Mouse (Mus musculus) cerebellum, adult 2 months (tissue): ENCODE measurements around the gene Susd3.

Source experiments
- CTCF ChIP-seq: fragments of 200-500 bp; IDR thresholded peaks from 2 replicates; pipeline ENCODE4 v1.5.1; 2011; ENCODE audit warnings: low read depth, mild to moderate bottlenecking, control low read depth, low read length, moderate library complexity, borderline replicate concordance; ENCODE audit not compliant: insufficient read depth
- POLR2A ChIP-seq: fragments of 200-500 bp; IDR thresholded peaks from 2 replicates; pipeline ENCODE4 v1.6.1; 2011; ENCODE audit warnings: low read length, control low read depth, borderline replicate concordance; ENCODE audit not compliant: insufficient read depth

DNA sequence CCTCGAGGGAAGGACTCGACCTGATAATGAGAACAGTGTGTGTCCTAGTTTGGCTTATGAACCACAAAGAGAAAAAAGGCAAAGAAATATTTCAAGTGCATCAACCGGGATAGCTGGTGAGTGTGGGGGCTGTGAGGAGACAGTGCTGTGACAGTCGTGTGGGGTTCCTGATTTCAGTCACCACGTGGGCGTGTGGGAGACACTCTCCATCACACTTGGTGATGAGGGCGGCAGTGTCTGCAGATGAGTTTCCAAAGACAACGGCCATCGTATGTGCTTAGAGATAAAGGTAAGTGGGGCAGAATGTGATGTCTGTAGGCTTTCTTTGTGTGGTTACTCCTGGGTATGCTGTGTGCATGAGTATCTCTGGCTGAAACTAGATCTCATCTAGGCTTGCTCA is 35.2 kb upstream of the Susd3 start:
- no peak for TF ChIP-seq CTCF
- no peak for TF ChIP-seq POLR2A
